Mouse (Mus musculus): ENCODE data around the gene Hdac1.

The Hdac1 gene

DNA sequence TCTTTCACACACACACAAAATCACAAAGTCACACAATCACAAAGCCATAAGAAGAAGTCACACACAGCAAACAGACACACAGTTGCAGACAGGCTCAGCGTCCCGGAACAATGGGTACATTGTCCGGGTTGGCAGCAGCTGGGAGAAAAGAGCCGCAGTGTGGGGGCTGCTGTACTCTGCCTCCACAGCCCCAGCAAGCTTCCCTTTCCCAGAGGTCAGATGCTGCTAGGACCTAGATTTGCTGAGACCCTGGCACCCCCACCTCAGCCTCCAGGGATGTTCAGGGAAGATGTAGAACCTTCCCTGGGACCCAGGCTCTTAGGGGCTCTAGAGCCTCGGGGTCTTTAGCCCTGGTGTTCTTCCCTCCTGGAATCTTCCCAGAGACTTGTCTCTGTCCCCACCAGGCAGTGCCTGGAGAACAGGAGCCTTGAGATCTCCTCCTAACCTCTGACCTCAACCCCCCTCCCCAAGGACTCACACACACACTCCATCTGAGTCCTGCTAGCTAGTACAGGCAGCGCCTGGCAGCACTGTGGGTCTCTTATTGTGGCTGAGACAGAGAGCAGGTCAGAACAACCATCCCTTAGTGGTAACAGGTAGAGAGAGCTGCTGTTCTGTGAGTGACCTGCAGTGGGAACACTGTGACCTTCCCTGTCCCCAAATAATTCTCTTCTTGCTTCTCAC, 31.0 kb downstream of the Hdac1 start:
- no peak for DNase-seq (ENCODE audit: low read depth, low spot score)

DNA sequence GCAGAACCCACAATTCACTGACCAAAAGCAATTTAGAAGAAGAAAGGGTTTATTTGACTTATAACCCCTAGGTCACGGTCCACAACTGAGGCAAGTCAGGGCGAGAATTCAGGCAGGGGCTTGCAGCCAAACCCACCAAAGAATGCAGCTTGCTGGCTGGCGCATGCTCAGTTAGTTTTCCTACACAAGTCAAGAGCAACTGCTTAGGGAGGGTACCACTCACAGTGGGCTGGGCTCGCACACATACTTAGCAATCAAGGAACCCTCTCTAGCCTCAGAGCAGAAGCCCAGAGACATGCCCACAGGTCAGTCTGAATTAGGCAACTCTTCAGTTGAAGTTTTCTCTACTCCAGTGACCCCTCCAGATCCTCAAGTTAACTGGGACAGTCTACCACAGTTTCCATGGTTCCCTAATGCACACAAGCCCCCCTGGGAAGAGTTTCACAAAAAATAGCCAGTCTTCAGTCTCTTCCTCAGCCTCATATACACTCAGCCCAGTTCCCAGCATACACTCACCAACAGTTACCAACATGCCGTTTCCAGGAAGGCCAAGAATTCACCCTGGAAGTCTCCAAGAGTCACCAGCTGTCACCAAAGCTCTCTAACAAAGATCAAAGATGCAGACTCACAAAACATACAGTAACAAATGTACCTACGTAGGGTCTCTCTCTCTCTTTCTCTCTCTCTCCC, 31.6 kb downstream of the Hdac1 start:
- DNase-seq (ENCODE audit: low read depth, low spot score), result no peak

DNA sequence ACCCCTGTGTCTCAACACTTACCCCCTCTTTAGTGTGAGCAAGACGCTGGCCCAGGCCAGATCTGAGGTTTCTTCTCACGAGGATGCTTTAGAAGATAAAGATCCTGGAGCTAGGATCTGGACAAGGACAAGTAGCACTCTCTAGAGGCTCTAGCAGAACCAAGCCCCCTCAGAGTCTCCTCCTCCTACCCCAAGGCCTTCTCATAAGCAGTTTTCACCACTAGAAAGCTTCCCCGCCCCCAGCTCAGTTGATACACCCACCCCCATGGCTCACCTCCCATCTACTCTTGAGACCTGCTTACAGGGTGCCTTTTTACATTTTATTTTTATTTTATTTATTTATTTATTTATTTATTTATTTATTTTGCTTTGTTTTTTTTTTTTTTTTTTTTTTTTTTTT, 32.9 kb downstream of the Hdac1 start:
- no peak for DNase-seq (ENCODE audit: low read depth, low spot score)

DNA sequence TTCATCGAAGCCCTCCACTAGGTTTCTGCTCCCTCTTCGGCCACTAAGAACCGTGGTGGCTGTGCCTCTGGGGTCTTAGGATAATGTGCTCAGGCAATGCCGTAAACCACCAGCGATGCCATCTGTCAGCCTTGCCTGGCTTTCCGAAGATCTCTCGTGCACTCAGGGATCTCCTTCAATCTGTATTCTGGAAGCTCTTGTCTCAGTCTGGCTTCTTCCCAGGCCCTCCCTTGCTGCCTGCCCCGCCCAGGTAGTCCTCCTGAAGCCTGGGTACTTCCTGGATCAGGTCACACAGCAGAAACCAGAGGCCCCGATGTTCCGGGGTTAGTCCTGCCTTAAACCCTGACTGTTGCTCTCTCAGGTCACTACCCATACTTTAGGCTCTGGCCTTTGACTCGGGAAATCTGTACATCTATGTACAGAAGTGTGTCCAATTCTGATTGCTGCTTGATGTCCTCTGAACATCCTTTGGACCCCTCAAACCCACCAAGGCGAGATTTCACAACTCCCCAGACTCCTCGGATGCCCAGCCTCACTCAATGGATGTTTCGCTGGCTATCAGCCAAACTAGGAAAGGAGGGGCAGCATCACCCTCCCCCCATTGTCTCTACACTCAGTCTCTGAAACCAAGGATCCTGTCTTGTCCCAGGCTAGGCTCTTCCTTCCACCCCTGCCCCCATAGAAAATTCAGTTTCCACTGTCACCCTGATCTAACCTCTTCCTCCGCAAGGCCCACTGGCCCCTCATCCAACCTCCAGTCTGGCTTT, 33.5 kb downstream of the Hdac1 start:
- no peak for DNase-seq (ENCODE audit: low read depth, low spot score)

DNA sequence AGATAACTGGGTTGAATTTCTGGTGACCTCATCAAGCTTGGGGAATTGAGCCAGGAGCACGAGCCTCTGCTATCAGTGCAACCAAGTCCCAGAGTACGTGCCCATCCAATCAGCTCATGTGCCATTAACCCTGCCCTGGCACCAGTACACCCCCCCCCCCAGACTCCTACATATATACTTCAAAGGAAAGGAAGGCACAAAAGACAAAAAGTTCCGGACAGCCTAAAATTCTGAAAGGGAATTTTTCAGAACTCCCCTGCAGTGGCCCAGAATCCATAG, 34.3 kb downstream of the Hdac1 start:
- no peak for DNase-seq (ENCODE audit: low read depth, low spot score)

DNA sequence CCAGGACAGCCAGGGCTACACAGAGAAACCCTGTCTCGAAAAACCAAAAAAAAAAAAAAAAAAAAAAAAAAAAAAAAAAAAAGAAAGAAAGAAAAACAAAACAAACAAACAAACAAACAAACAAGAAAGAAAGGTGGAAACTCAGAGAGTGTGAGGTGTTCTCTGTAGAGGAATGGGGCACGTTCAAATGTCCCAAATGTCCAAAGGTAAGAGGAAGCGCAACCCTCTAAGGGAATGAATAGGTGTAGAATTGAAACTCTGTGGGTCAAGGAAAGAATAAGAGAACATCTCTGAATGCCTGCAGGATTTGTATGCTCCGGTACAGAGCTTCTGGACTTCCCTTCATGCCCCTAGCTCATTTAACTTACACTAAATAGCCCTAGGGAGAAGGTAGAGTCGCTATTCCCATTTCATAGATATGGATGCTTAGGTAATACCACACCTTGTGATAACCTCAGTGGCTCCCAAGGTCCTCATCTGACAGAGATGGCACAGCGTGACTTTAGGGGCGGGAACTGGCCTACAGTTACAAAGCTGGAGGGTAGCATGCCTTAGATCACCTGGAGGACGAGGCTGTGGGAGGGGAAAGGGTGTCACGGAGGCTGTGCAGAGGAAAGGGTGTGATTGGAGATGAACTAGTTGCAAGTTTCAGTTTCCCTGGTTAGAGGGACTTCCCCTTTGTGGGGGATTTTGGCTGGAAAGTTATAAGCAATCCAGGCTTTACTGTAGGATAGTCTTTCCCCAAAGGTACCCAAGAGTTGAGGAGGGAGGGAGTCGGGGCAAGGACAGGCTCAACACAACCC, 34.9 kb downstream of the Hdac1 start:
- DNase-seq (ENCODE audit: low read depth, low spot score), result no peak

DNA sequence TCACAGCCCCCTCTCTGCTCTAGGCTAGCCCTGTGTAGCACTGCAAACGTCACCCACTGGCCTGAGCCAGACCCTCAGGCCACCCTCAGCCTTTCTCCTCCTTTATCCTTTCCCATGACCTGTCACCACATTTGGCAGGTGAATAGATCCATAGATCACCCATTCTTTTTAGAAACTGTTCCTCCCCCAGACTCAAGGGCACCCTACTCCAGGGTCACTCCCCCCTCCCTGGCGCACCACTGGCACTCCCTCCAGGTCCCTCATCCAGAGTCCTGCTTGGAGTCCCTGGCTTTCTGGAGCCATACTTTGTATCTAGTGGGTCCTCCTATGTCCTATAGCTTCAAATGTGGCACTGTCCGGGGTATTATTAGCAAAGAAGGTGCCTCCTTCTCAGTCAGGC, 37.0 kb downstream of the Hdac1 start:
- DNase-seq (ENCODE audit: low read depth, low spot score), result no peak

DNA sequence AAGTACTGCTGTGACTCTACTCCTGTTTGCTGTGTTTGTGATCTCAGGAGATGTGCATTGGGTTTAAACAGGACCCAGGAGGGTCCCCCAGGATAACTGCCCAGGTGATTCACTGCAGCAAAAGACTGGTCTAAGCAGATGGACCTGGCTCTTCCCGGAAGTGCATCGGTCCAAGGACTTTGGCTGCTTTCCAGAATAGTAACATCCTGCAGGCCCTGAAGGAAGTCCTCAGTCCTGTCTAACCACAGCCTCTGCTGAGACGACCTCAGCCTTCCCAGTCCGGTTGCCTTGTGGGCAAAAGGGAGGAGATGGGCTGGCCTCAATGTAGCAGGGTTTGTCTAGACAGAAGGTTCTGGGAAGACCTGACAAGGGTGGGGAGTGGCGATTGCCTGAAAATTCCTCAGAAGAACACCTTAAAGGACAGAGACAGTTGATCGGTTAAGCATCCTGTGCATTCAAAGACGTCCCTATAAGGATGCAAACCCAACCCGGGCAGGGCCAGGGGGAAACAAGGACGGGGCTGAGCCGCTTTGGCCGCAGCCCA, 39.5 kb downstream of the Hdac1 start:
- no peak for DNase-seq (ENCODE audit: low read depth, low spot score)

DNA sequence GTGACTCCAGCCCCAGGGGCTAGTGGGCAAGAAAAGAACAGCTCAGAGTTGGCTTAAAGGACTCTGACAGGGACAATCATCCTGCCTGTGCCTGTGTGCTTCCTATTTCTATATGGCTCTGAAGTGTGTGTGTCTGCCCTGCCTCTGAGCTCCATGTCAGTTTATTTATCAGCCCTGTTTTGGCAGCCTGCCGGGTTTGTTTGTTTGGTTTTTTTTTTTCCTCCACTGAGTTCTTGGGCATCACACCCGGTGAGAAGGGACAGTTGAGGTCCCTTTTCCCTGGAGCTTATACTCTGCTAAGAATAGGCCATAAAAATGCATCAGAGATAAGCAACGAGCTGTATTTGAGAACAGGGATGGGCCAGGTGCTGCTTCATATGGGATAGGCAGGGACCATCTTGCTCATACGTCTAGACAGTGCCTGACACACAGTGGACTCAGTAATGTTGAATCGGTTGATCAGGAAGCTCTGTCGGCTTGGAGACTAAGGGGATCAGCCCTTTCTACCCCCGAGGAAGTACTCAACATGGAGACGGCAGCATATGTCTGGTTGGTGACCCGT, 40.1 kb downstream of the Hdac1 start:
- DNase-seq (ENCODE audit: low read depth, low spot score), result no peak

DNA sequence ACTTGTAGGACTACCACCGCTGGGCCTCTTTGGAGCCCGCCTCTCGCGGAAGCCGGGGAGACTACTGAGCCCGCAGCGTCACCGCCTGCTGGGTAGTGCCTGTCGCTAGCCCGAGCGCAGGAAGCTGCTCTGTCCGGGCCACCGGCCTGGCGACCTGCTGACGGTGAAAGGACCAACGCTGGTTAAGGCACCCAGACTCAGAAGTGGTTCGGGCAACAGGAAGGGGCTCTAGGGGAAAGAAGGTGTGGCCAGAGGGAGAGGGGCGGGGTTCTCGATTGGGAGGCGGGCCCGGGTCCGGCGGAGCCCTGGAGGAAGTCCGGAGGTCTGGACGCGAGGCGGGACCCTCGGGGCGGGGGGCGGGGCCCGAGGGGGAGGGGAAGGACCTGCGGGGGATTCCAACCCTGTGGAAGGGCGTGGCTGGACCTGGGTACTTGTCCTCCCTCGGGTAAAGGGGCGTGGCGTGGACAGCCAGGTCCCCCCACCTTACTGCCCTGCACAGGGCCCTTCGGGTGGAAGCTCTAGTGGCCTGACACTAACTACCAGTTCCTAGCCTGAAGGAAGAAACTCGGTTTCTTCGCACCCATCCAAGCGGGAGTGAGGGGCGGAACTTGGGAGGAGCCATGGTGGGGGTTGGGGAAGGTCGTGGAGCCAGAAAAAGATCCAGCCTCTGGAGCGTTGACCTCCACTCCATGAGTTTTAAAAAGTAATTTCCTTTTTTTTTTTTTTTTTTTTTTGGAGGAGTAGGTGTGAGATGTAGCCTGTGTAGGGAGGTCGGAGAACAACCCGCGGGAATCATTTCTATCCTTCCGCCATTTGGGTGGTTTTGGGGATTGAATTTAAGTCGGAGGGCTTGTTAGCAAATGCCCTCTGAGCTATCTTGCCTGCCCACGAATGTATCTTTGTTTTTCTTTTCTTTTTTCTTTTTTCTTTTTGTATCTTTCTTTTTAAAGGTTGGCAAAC, 41.6 kb downstream of the Hdac1 start:
- no peak for DNase-seq (ENCODE audit: low read depth, low spot score)

DNA sequence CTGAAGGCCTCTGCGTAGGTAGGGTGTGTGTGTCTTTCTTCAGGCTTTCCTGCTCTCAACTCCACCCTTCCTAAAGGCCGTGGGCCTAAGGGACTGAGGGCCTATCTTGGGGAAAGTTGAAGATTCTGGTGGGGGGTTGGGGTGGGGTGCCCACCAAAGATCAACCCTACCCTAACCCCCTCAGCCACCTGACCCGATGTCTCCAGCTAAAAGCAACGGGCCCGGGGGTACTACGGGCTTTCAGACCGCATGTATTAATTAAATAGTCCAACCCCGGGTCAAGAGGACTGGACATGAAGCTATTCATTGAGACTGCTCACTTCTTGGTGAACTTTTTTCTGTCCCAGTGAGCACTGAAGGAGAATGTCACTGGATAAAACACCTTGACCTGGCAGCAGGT, 42.5 kb downstream of the Hdac1 start:
- no peak for DNase-seq (ENCODE audit: low read depth, low spot score)

DNA sequence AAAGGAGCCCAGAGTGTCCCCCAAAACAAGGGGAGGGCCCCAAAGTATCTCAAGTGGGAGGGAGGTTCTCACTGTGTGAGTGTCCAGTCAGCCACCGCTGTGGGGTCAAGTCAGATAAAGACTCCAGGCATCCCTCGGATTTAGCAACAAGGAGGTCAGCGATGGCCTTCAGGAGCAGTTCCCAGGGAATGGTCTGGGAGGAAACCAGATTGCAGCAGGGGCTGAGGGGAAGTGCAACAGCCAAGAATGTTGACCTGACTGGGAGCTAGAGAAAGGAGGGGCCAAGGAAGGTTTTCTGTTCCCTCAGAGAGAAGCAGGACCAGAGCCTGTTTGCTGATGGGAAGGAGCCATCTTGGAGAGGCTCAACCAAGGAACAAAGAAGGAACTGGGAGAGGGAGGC, 43.6 kb downstream of the Hdac1 start:
- no peak for DNase-seq (ENCODE audit: low read depth, low spot score)

DNA sequence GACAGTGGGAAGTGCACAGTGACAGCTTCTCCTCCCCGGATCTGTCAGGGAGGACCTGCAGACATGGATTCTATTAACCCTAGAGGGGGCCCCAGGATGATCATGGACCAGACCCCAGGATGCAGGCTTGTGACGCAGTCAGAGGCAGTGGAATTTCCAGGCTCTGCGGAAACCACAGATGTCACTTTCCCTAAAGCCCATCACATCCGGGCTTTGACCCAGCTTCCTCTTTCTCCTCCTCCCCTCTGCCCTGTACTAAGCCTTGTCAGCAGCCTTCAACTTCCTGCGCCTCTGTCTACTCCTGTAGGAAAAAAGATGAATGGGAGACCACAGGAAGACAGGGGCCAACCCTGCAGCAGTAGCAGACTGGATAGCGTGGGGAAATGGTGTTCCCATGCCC, 45.9 kb downstream of the Hdac1 start:
- DNase-seq (ENCODE audit: low read depth, low spot score), result no peak

DNA sequence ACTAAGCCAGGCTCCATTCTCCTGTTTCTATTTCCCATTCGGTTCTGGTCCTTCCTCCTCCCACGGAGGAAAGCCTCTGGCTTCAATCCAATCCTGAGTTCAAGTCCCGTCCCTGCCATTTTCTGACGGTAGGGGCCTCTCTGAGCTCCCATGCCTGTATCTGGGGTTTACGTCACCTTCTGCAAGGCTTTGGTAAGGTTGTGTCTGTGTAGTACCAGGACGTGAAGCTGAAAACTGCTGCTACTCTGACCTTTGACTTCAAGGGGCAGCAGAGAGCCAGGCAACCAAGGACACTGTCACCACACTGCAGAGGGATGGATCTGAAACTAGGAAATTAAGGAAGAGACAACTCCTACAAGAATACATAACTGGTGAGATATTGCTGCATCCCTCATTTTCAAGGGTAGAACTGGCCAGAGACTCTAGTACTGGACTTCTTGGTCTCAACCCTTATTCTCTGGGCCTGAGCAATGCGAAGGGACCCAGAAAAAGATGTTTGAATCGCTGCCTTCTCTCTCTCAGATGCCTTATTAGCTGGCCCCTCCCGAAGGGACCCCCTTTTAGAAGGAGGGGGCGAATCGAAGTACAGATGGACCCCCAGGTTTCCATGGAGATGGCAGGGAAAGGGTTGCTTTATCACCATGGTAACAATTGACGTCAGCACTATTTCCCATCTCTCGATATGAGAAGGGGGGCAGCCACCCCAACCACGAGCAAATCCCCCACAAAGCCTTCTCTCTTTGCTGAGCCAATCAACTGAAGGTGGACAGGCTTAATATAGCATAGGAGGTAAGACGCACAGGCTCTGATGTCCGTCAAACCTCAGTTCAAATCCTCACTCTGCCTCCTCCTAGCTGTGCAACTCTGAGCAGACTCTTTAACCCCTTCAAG, 46.6 kb downstream of the Hdac1 start:
- DNase-seq (ENCODE audit: low read depth, low spot score), result peak; percentile 81

DNA sequence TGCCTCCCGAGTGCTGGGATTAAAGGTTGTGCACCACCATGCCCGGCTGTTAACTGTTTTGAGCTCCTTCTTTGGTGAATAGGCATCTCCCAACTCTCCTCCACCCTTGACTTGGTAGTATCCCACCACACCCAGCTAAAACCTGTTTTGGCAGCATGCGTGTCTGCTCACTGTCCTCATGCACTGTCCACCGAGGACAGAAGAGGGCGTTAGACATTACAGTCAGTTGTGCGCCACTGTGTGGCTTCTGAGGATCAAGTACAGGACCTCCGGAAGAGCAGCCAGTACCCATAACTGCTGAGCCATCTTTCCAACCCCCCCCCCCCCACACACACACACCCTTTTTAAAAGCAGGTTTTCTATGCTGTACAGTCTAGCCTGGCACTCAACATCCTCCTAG, 47.8 kb downstream of the Hdac1 start:
- DNase-seq (ENCODE audit: low read depth, low spot score), result no peak

DNA sequence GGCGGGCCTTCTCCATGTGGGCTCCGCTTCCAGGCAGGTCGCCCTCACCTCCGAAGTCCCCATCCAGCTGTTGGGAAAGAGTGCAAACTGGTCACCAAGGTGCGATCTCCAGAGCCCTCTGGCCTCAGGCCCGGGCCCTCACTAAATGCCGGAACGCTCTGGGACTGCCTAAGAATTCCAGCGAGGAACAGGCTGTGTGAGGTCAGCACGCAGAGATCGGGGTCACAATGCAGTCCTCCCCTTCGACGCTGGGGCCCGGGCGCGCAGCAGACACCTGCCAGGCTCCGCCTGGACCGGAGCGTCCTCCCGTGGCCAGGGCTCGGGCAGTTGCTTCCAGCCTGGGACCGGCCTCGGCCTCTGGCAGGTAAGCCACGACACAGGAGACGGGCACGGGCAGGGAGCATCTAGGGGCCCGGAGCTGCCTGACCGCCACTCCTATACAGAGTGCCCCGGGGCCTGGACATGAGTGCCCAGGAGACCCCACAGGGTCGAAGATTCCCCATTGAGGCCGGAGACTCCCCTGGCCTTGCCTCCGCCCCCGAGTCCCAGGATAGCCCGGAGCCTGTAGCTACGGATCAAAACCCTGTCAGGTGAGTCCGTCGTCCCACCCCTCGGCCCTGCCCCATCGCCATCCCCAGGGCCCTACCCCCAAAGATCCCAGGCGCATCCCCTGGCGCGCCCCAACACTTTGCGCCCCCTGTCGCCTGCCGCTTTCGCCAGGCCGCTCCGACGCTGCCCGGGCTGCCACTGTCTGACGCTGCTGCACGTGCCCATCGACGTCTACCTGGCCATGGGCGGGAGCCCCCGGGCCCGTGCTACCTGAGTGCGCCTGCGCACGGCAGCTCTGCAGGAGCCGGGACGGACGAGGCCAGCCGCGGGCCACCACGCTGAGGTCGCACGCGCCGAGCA, 51.3 kb downstream of the Hdac1 start, which contains the start of the genes Tssk3 and Fam229a:
Gene Tssk3, minus strand, starts transcription at position 51 of the 909 bp plus-strand sequence.
Gene Fam229a, plus strand, starts transcription at position 219 of the 909 bp plus-strand sequence.
- DNase-seq (ENCODE audit: low read depth, low spot score), result no peak

DNA sequence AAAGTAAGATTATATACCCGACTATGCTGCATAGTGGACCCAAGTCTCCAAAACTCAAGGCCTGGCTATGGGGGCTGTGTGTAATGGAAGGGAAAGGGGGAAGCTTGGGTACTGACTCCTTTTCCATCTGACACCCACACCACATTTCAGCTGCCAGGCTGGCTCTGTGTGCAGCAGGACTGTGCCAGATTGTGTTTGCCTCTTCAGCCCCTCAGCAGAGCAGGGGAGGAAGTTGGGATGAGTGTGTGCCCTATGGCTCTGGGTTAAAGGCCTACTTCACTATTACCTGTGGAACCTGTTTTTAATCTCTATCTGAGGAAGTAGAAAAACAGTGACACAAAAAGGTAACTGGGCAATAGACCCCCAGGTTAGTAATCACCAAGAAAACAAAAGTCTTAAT, 61.4 kb downstream of the Hdac1 start:
- no peak for DNase-seq (ENCODE audit: low read depth, low spot score)

DNA sequence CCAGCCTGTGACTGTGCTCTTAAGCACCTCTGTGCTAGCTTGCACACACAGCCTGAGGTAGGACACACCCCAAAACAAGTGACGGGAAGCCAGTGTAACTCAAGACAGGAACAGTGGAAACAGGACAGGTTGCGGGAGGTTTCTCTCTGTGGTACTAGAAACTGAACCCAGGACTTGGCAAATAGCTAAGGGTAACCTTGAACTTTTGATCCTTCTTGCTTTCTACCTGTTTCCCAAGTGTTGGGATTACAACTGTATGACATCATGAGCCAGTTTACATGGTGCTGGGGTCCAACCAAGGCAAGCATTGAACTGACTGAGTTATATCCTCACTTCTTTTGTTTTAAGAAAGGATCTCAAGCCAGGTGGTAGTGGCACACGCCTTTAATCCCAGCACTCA, 62.6 kb downstream of the Hdac1 start:
- DNase-seq (ENCODE audit: low read depth, low spot score), result no peak

Data from telencephalon, adult 2 months (tissue).